Mouse (Mus musculus): ENCODE data around the gene Rpp14. TPM values are rescaled to one million over a fixed set of nuclear protein-coding genes. Genes with fewer than 3 reads are reported as not detected.
A peak's percentile ranks its signal among the peaks of the same experiment; 100 is the strongest.

Rpp14 gene
- 39.7 and 47.7 TPM in 2 replicates for polyA plus RNA-seq (2015; fragmentation: Nextera tagmentation; extraction: Ambion mirVana)

- Histone ChIP-seq H3K36me3 (ENCODE audit: control insufficient read depth, insufficient read depth) (peaks cover 15% of the 10 kb centered on the region), H3K27ac (ENCODE audit: low read length) (peak within 1 kb of the TSS; percentile 98), H3K4me2 (ENCODE audit: low read depth, low read length) (peak within 1 kb of the TSS; percentile 92), H3K4me1 (ENCODE audit: control insufficient read depth, insufficient read depth, low read length) (peaks cover 11% of the 10 kb centered on the region), H3K9ac (ENCODE audit: low read length) (peak within 1 kb of the TSS; percentile 94), H3K27me3 (ENCODE audit: control insufficient read depth, insufficient read depth, low read length) (no peaks in the 10 kb centered on the region), H3K4me3 (ENCODE audit: low read length) (peak within 1 kb of the TSS; percentile 85), H3K9me3 (replicated peaks; ENCODE audit: control insufficient read depth, low read length) (no peaks in the 10 kb centered on the region)
- peak; percentile 97 for ATAC-seq (replicated peaks; ENCODE audit: extremely low read depth, insufficient read depth, low FRiP score)
- WGBS = under 1% methylated on average over 47 of the region's 47 CpGs
Observed at GRCm38 (mm10) chr14:8080165-8080679, at the start of gene Rpp14. TSS of gene Rpp14 (plus strand) at chr14:8080367.

- no peaks in the 10 kb centered on the region for H3K9me3 ChIP-seq (replicated peaks; ENCODE audit: control insufficient read depth, low read length)
- no peak overlapping the region for H3K9ac ChIP-seq (ENCODE audit: low read length)
- H3K27me3 ChIP-seq (ENCODE audit: control insufficient read depth, insufficient read depth, low read length) = no peaks in the 10 kb centered on the region
- WGBS = 43% methylated on average over 4 of the region's 4 CpGs
- no peak; the same call in 1 of the 2 replicates for ATAC-seq (replicated peaks; ENCODE audit: extremely low read depth, insufficient read depth, low FRiP score)
- H3K36me3 ChIP-seq (ENCODE audit: control insufficient read depth, insufficient read depth) = no peaks in the 10 kb centered on the region
- no peak overlapping the region for H3K4me2 ChIP-seq (ENCODE audit: low read depth, low read length)
- peaks cover 3% of the 10 kb centered on the region; the same call in 1 of the 2 replicates for H3K4me1 ChIP-seq (ENCODE audit: control insufficient read depth, insufficient read depth, low read length)
- peak overlapping the region; percentile 28 for H3K27ac ChIP-seq (ENCODE audit: low read length)
- H3K4me3 ChIP-seq (ENCODE audit: low read length) = no peak overlapping the region
Observed at GRCm38 (mm10) chr14:8030535-8030934, 49.6 kb upstream of the Rpp14 start.

- Histone ChIP-seq H3K4me1 (ENCODE audit: control insufficient read depth, insufficient read depth, low read length) (0 out of 2 replicates have a peak, but pooled peaks cover 3% of the 10 kb centered on the region), H3K27ac (ENCODE audit: low read length) (no peak overlapping the region), H3K4me2 (ENCODE audit: low read depth, low read length) (no peak overlapping the region), H3K9ac (ENCODE audit: low read length) (no peak overlapping the region), H3K27me3 (ENCODE audit: control insufficient read depth, insufficient read depth, low read length) (no peaks in the 10 kb centered on the region), H3K36me3 (ENCODE audit: control insufficient read depth, insufficient read depth) (no peaks in the 10 kb centered on the region), H3K9me3 (replicated peaks; ENCODE audit: control insufficient read depth, low read length) (no peaks in the 10 kb centered on the region), H3K4me3 (ENCODE audit: low read length) (no peak overlapping the region)
- 68% methylated on average over 13 of the region's 13 CpGs for WGBS
- no peak for ATAC-seq (replicated peaks; ENCODE audit: extremely low read depth, insufficient read depth, low FRiP score)
Observed at GRCm38 (mm10) chr14:8032087-8032944, 47.9 kb upstream of the Rpp14 start.

- ATAC-seq (replicated peaks; ENCODE audit: extremely low read depth, insufficient read depth, low FRiP score) = no peak
- no peaks in the 10 kb centered on the region for H3K36me3 ChIP-seq (ENCODE audit: control insufficient read depth, insufficient read depth)
- no peak overlapping the region for H3K27ac ChIP-seq (ENCODE audit: low read length)
- no peaks in the 10 kb centered on the region for H3K9me3 ChIP-seq (replicated peaks; ENCODE audit: control insufficient read depth, low read length)
- H3K4me3 ChIP-seq (ENCODE audit: low read length) = no peak overlapping the region
- no peak overlapping the region for H3K9ac ChIP-seq (ENCODE audit: low read length)
- H3K27me3 ChIP-seq (ENCODE audit: control insufficient read depth, insufficient read depth, low read length) = no peaks in the 10 kb centered on the region
- 0 out of 2 replicates have a peak, but pooled peaks cover 3% of the 10 kb centered on the region for H3K4me1 ChIP-seq (ENCODE audit: control insufficient read depth, insufficient read depth, low read length)
- H3K4me2 ChIP-seq (ENCODE audit: low read depth, low read length) = no peak overlapping the region
- WGBS = 75% methylated on average over 5 of the region's 5 CpGs
Observed at GRCm38 (mm10) chr14:8034561-8034960, 45.6 kb upstream of the Rpp14 start.

GRCm38 (mm10) chr14:8035951-8036350, 44.2 kb upstream of the Rpp14 start:
- H3K4me3 ChIP-seq (ENCODE audit: low read length) = no peak overlapping the region
- no peaks in the 10 kb centered on the region for H3K27me3 ChIP-seq (ENCODE audit: control insufficient read depth, insufficient read depth, low read length)
- 85% methylated on average over 6 of the region's 6 CpGs for WGBS
- no peak overlapping the region for H3K9ac ChIP-seq (ENCODE audit: low read length)
- H3K9me3 ChIP-seq (replicated peaks; ENCODE audit: control insufficient read depth, low read length) = no peaks in the 10 kb centered on the region
- ATAC-seq (replicated peaks; ENCODE audit: extremely low read depth, insufficient read depth, low FRiP score) = no peak
- no peaks in the 10 kb centered on the region for H3K36me3 ChIP-seq (ENCODE audit: control insufficient read depth, insufficient read depth)
- H3K4me2 ChIP-seq (ENCODE audit: low read depth, low read length) = no peak overlapping the region
- H3K27ac ChIP-seq (ENCODE audit: low read length) = no peak overlapping the region
- H3K4me1 ChIP-seq (ENCODE audit: control insufficient read depth, insufficient read depth, low read length) = no peaks in the 10 kb centered on the region

GRCm38 (mm10) chr14:8036406-8036805, 43.8 kb upstream of the Rpp14 start:
- Histone ChIP-seq H3K27me3 (ENCODE audit: control insufficient read depth, insufficient read depth, low read length) (no peaks in the 10 kb centered on the region), H3K4me3 (ENCODE audit: low read length) (no peak overlapping the region), H3K4me1 (ENCODE audit: control insufficient read depth, insufficient read depth, low read length) (no peaks in the 10 kb centered on the region), H3K36me3 (ENCODE audit: control insufficient read depth, insufficient read depth) (no peaks in the 10 kb centered on the region), H3K27ac (ENCODE audit: low read length) (no peak overlapping the region), H3K4me2 (ENCODE audit: low read depth, low read length) (no peak overlapping the region), H3K9me3 (replicated peaks; ENCODE audit: control insufficient read depth, low read length) (no peaks in the 10 kb centered on the region), H3K9ac (ENCODE audit: low read length) (no peak overlapping the region)
- WGBS = 67% methylated on average over 5 of the region's 5 CpGs
- no peak for ATAC-seq (replicated peaks; ENCODE audit: extremely low read depth, insufficient read depth, low FRiP score)

- 71% methylated on average over 5 of the region's 5 CpGs for WGBS
- no peak for ATAC-seq (replicated peaks; ENCODE audit: extremely low read depth, insufficient read depth, low FRiP score)
- Histone ChIP-seq H3K27ac (ENCODE audit: low read length) (no peak overlapping the region), H3K4me1 (ENCODE audit: control insufficient read depth, insufficient read depth, low read length) (no peaks in the 10 kb centered on the region), H3K36me3 (ENCODE audit: control insufficient read depth, insufficient read depth) (no peaks in the 10 kb centered on the region), H3K9ac (ENCODE audit: low read length) (no peak overlapping the region), H3K27me3 (ENCODE audit: control insufficient read depth, insufficient read depth, low read length) (no peaks in the 10 kb centered on the region), H3K4me2 (ENCODE audit: low read depth, low read length) (no peak overlapping the region), H3K9me3 (replicated peaks; ENCODE audit: control insufficient read depth, low read length) (no peaks in the 10 kb centered on the region), H3K4me3 (ENCODE audit: low read length) (no peak overlapping the region)
Observed at GRCm38 (mm10) chr14:8038150-8038549, 42.0 kb upstream of the Rpp14 start.

GRCm38 (mm10) chr14:8038791-8039448, 41.2 kb upstream of the Rpp14 start:
- Histone ChIP-seq H3K4me2 (ENCODE audit: low read depth, low read length) (no peak overlapping the region), H3K27me3 (ENCODE audit: control insufficient read depth, insufficient read depth, low read length) (no peaks in the 10 kb centered on the region), H3K27ac (ENCODE audit: low read length) (no peak overlapping the region), H3K36me3 (ENCODE audit: control insufficient read depth, insufficient read depth) (no peaks in the 10 kb centered on the region), H3K9ac (ENCODE audit: low read length) (no peak overlapping the region), H3K4me3 (ENCODE audit: low read length) (no peak overlapping the region), H3K4me1 (ENCODE audit: control insufficient read depth, insufficient read depth, low read length) (no peaks in the 10 kb centered on the region), H3K9me3 (replicated peaks; ENCODE audit: control insufficient read depth, low read length) (no peaks in the 10 kb centered on the region)
- ATAC-seq (replicated peaks; ENCODE audit: extremely low read depth, insufficient read depth, low FRiP score) = no peak
- WGBS = 72% methylated on average over 7 of the region's 7 CpGs

GRCm38 (mm10) chr14:8040179-8040578, 40.0 kb upstream of the Rpp14 start:
- H3K27me3 ChIP-seq (ENCODE audit: control insufficient read depth, insufficient read depth, low read length) = no peaks in the 10 kb centered on the region
- WGBS = 61% methylated on average over 3 of the region's 3 CpGs
- no peak for ATAC-seq (replicated peaks; ENCODE audit: extremely low read depth, insufficient read depth, low FRiP score)
- no peak overlapping the region for H3K27ac ChIP-seq (ENCODE audit: low read length)
- H3K9me3 ChIP-seq (replicated peaks; ENCODE audit: control insufficient read depth, low read length) = no peaks in the 10 kb centered on the region
- H3K36me3 ChIP-seq (ENCODE audit: control insufficient read depth, insufficient read depth) = no peaks in the 10 kb centered on the region
- H3K4me3 ChIP-seq (ENCODE audit: low read length) = no peak overlapping the region
- H3K9ac ChIP-seq (ENCODE audit: low read length) = no peak overlapping the region
- no peak overlapping the region for H3K4me2 ChIP-seq (ENCODE audit: low read depth, low read length)
- no peaks in the 10 kb centered on the region for H3K4me1 ChIP-seq (ENCODE audit: control insufficient read depth, insufficient read depth, low read length)
